14 mouse cellular contexts compared by ENCODE assay signal in the genomic region with DNA sequence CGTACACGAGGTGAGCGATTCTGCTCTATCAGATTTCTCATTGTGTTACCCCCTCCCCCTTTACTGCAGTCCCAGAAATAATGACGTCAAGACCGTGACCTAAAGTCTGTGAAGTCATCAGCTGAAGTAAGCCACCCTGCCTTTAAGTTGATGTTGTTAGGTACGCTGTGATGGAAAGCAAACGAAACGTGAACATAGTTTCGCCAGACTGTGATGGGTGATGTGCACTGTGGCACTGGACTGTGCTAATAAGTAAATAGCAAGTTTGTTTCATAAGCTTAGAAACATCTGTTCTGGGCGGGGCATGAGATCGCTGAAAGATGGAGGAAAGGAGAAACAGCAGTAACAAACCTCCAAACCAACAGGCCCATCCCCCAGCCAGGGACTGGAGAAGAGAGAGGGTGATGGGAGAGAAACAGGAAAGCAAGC.
A peak's percentile ranks its signal among the peaks of the same experiment; 100 is the strongest.
DNase-seq lines count a peak whose midpoint lies in the region; ATAC-seq and TF ChIP-seq lines count a peak whose summit lies in the region.
"Had no signal": no experiment of that assay in that cellular context is flagged by ENCODE, and none has a peak within 500 bp of the region (broad histone marks: within the 10 kb centered on the region; RNA-seq: fewer than 3 reads in every experiment).

No protein-coding gene starts in this region.

- peaks cover 7% of the 10 kb centered on the region for H3K4me1 ChIP-seq in ES-Bruce4 (ENCODE audit: control insufficient read depth, insufficient read depth, low read length)
- H3K4me1 ChIP-seq in embryonic facial prominence, embryonic 11.5 days (ENCODE audit: control insufficient read depth, insufficient read depth, low read length) = peaks cover 2% of the 10 kb centered on the region; the same call in 1 of the 2 replicates
- 0 out of 2 replicates have a peak, but pooled peaks cover 2% of the 10 kb centered on the region for H3K4me1 ChIP-seq in midbrain, embryonic 11.5 days (ENCODE audit: control insufficient read depth, insufficient read depth, low read length)

- 59% methylated on average over 11 of the region's 11 CpGs for WGBS in embryonic facial prominence, embryonic 11.5 days
- WGBS in midbrain, embryonic 11.5 days = 67% methylated on average over 11 of the region's 11 CpGs

- H3K27me3 ChIP-seq in ES-Bruce4 (ENCODE audit: control insufficient read depth, insufficient read depth, low read length, poor library complexity, severe bottlenecking) = no peaks in the 10 kb centered on the region
- H3K27me3 ChIP-seq in embryonic facial prominence, embryonic 11.5 days (ENCODE audit: control insufficient read depth, insufficient read depth, low read length) = no peaks in the 10 kb centered on the region
- H3K27me3 ChIP-seq in midbrain, embryonic 11.5 days (ENCODE audit: control insufficient read depth, insufficient read depth, low read length) = no peaks in the 10 kb centered on the region

- H3K27ac ChIP-seq in ES-Bruce4 (ENCODE audit: insufficient read depth, low read length) = peak overlapping the region; percentile 17; the same call in 1 of the 2 replicates
- no peak overlapping the region for H3K27ac ChIP-seq in embryonic facial prominence, embryonic 11.5 days (replicated peaks; ENCODE audit: low read depth, low read length)
- no peak overlapping the region for H3K27ac ChIP-seq in midbrain, embryonic 11.5 days (ENCODE audit: low read depth, low read length)

- intact Hi-C loops in heart, postnatal 10 days (cut with DNase I) = loop anchor here (5.0 kb wide), 3 partner anchors 32 to 192 kb away; no protein-coding TSS in a partner anchor

- no peak for TF ChIP-seq EP300 in ES-Bruce4 (IDR thresholded peaks at IDR 0.05; ENCODE audit: insufficient read depth, low read depth, low read length)

- no peak for TF ChIP-seq POLR2A in ES-Bruce4 (IDR thresholded peaks at IDR 0.05; ENCODE audit: insufficient read depth, low read length)

- no peak overlapping the region for H3K4me3 ChIP-seq in ES-Bruce4 (ENCODE audit: low read depth, low read length)
- no peak overlapping the region for H3K4me3 ChIP-seq in embryonic facial prominence, embryonic 11.5 days (ENCODE audit: low read depth, low read length)
- no peak overlapping the region for H3K4me3 ChIP-seq in midbrain, embryonic 11.5 days (ENCODE audit: low read depth, low read length)
- H3K4me3 ChIP-seq: myocyte had no signal

- H3K9me3 ChIP-seq in ES-Bruce4 (replicated peaks; ENCODE audit: control insufficient read depth, insufficient read depth, low read length, poor library complexity, severe bottlenecking) = no peaks in the 10 kb centered on the region
- H3K9me3 ChIP-seq in embryonic facial prominence, embryonic 11.5 days (replicated peaks; ENCODE audit: control insufficient read depth, low read length) = no peaks in the 10 kb centered on the region
- H3K9me3 ChIP-seq in midbrain, embryonic 11.5 days (ENCODE audit: control insufficient read depth, low read length) = no peaks in the 10 kb centered on the region

- no peaks in the 10 kb centered on the region for H3K36me3 ChIP-seq in ES-Bruce4 (ENCODE audit: control insufficient read depth, insufficient read depth, low read length, poor library complexity, severe bottlenecking)
- H3K36me3 ChIP-seq in embryonic facial prominence, embryonic 11.5 days (replicated peaks; ENCODE audit: control insufficient read depth, insufficient read depth, low read depth, low read length) = no peaks in the 10 kb centered on the region
- no peaks in the 10 kb centered on the region for H3K36me3 ChIP-seq in midbrain, embryonic 11.5 days (ENCODE audit: control insufficient read depth, insufficient read depth, low read length)

- peak; percentile 38 for DNase-seq in testis, postnatal 14 days (ENCODE audit: low spot score)
- no peak for DNase-seq in testis, postnatal 10 days (ENCODE audit: low spot score)
- DNase-seq in embryonic facial prominence, embryonic 11.5 days (ENCODE audit: low spot score) = peak; percentile 36
- DNase-seq in naive thymus-derived CD4-positive, alpha-beta T cell, adult 2 months (ENCODE audit: low read depth) = peak; percentile 51
- DNase-seq in ovary, postnatal 10 days (ENCODE audit: low spot score) = no peak
- no peak for DNase-seq in midbrain, embryonic 11.5 days (ENCODE audit: low spot score, missing footprints)
- DNase-seq in heart, postnatal 10 days = no peak
- DNase-seq: adrenal gland, postnatal 25 days; cerebellum, postnatal 36 days; kidney, adult 18-20 months; right cerebral cortex, postnatal 4 days had no signal

- no peak for TF ChIP-seq CTCF in ES-Bruce4 (IDR thresholded peaks at IDR 0.05; ENCODE audit: low read depth, low read length)

- H3K4me2 ChIP-seq in embryonic facial prominence, embryonic 11.5 days (ENCODE audit: low read depth, low read length) = no peak overlapping the region
- H3K4me2 ChIP-seq in midbrain, embryonic 11.5 days = no peak overlapping the region
- H3K4me2 ChIP-seq: heart, embryonic 11.5 days had no signal

- ATAC-seq in embryonic facial prominence, embryonic 11.5 days (replicated peaks; ENCODE audit: insufficient number of reproducible peaks, low FRiP score, low TSS enrichment, low read depth) = no peak
- ATAC-seq in midbrain, embryonic 11.5 days (ENCODE audit: low FRiP score) = no peak

- no peak overlapping the region for H3K9ac ChIP-seq in ES-Bruce4 (ENCODE audit: low read depth, poor library complexity, severe bottlenecking)
- no peak overlapping the region for H3K9ac ChIP-seq in embryonic facial prominence, embryonic 11.5 days (replicated peaks; ENCODE audit: low read length)
- no peak overlapping the region for H3K9ac ChIP-seq in midbrain, embryonic 11.5 days (ENCODE audit: low read length)

Comparison
In these comparisons a context has a peak if more than half of its experiments do, and no peak if none do; other contexts are left out.
1. DNase-seq: peak in testis, postnatal 14 days (single experiment), embryonic facial prominence, embryonic 11.5 days (single experiment) and naive thymus-derived CD4-positive, alpha-beta T cell, adult 2 months (single experiment); none in testis, postnatal 10 days (single experiment), ovary, postnatal 10 days (single experiment), midbrain, embryonic 11.5 days (single experiment) and heart, postnatal 10 days (0 of 2).